Mouse (Mus musculus) c-Kit-positive CD71-negative TER-119-negative erythroid progenitor cells, embryonic 14.5 days (primary cell): ENCODE results near the gene Gm49776.
"Not testable (repeated sequence)": the region's sequence is repeated elsewhere in the genome, so short reads cannot be mapped to it uniquely, and the experiment has no call there.

Experiments used
- DNase-seq: peaks from one replicate; pipeline ENCODE4 v3.0.0-alpha.2; 2013; ENCODE audit warnings: low read depth

Gm49776 gene

GRCm38 (mm10) chr16:18203430-18204091 is 54.6 kb downstream of the Gm49776 start:
- no peak for DNase-seq

GRCm38 (mm10) chr16:18202061-18202460 is 56.1 kb downstream of the Gm49776 start:
- no peak for DNase-seq

- DNase-seq, result no peak
Measured at GRCm38 (mm10) chr16:18201620-18202019, 56.5 kb downstream of the Gm49776 start.

GRCm38 (mm10) chr16:18200062-18200461 is 58.1 kb downstream of the Gm49776 start:
- DNase-seq, result no peak

- DNase-seq, result no peak
Measured at GRCm38 (mm10) chr16:18198365-18199098, 59.6 kb downstream of the Gm49776 start.

- DNase-seq, result no peak
Measured at GRCm38 (mm10) chr16:18197881-18198280, 60.2 kb downstream of the Gm49776 start.

- not testable (repeated sequence) for DNase-seq
Measured at GRCm38 (mm10) chr16:18195561-18195960, 62.6 kb downstream of the Gm49776 start.
